In genomic region chr7:34826255-34826909, GRCm38 (mm10) we compare ENCODE assay signal across 12 mouse cellular contexts. TPM values are rescaled to one million over a fixed set of nuclear protein-coding genes. Genes with fewer than 3 reads are reported as not detected.
DNase-seq lines count a peak whose midpoint lies in the region; ATAC-seq lines count a peak whose summit lies in the region.
"Had no signal": no experiment of that assay in that cellular context is flagged by ENCODE, and none has a peak within 500 bp of the region (broad histone marks: within the 10 kb centered on the region; RNA-seq: fewer than 3 reads in every experiment).

No protein-coding gene starts in this region.

- intact Hi-C loops in heart, postnatal 25 days (cut with DNase I), result no loop called here

- ATAC-seq in forebrain, embryonic 11.5 days (replicated peaks; ENCODE audit: low FRiP score), result no peak
- ATAC-seq in forebrain, embryonic 14.5 days, result no peak
- ATAC-seq: hindbrain, embryonic 16.5 days; midbrain, embryonic 13.5 days had no signal

- WGBS in forebrain, embryonic 11.5 days, result 45% methylated on average over 3 of the region's 3 CpGs
- WGBS in forebrain, embryonic 10.5 days, result 40% methylated on average over 3 of the region's 3 CpGs
- WGBS in embryonic facial prominence, embryonic 10.5 days, result 33% methylated on average over 3 of the region's 3 CpGs
- WGBS in forebrain, embryonic 14.5 days, result 38% methylated on average over 3 of the region's 3 CpGs

- no peaks in the 10 kb centered on the region for H3K27me3 ChIP-seq in forebrain, embryonic 11.5 days (ENCODE audit: control insufficient read depth, insufficient read depth, low read length)
- H3K27me3 ChIP-seq in forebrain, embryonic 10.5 days (ENCODE audit: poor library complexity, severe bottlenecking), result no peaks in the 10 kb centered on the region; the same call in 1 of the 2 replicates
- H3K27me3 ChIP-seq in embryonic facial prominence, embryonic 10.5 days (replicated peaks; ENCODE audit: low read depth, poor library complexity, severe bottlenecking), result no peaks in the 10 kb centered on the region
- H3K27me3 ChIP-seq in forebrain, embryonic 14.5 days (replicated peaks; ENCODE audit: control insufficient read depth, insufficient read depth, low read length), result no peaks in the 10 kb centered on the region
- H3K27me3 ChIP-seq: midbrain, embryonic 13.5 days had no signal

- no peak overlapping the region for H3K4me2 ChIP-seq in forebrain, embryonic 11.5 days (ENCODE audit: low read depth, low read length, severe bottlenecking)
- no peak overlapping the region for H3K4me2 ChIP-seq in forebrain, embryonic 14.5 days (ENCODE audit: low read length)
- H3K4me2 ChIP-seq: midbrain, embryonic 13.5 days had no signal

- H3K9ac ChIP-seq in forebrain, embryonic 11.5 days (ENCODE audit: low read length), result no peak overlapping the region
- H3K9ac ChIP-seq in forebrain, embryonic 14.5 days (ENCODE audit: low read length), result no peak overlapping the region
- H3K9ac ChIP-seq: midbrain, embryonic 13.5 days had no signal

- H3K4me3 ChIP-seq in forebrain, embryonic 11.5 days (ENCODE audit: low read depth, low read length), result no peak overlapping the region
- H3K4me3 ChIP-seq in forebrain, embryonic 10.5 days, result no peak overlapping the region
- no peak overlapping the region for H3K4me3 ChIP-seq in embryonic facial prominence, embryonic 10.5 days
- H3K4me3 ChIP-seq in forebrain, embryonic 14.5 days (ENCODE audit: low read depth, low read length), result no peak overlapping the region
- H3K4me3 ChIP-seq: midbrain, embryonic 13.5 days had no signal

- H3K9me3 ChIP-seq in forebrain, embryonic 11.5 days (ENCODE audit: control insufficient read depth, low read length), result no peaks in the 10 kb centered on the region; the same call in 1 of the 2 replicates
- H3K9me3 ChIP-seq in forebrain, embryonic 10.5 days, result no peaks in the 10 kb centered on the region; the same call in 1 of the 2 replicates
- peaks cover 6% of the 10 kb centered on the region; the same call in 1 of the 2 replicates for H3K9me3 ChIP-seq in embryonic facial prominence, embryonic 10.5 days
- H3K9me3 ChIP-seq in forebrain, embryonic 14.5 days (replicated peaks; ENCODE audit: control insufficient read depth, low read length), result peaks cover 2% of the 10 kb centered on the region; the same call in 1 of the 2 replicates
- H3K9me3 ChIP-seq: midbrain, embryonic 13.5 days had no signal

- H3K36me3 ChIP-seq in forebrain, embryonic 11.5 days (ENCODE audit: control insufficient read depth, insufficient read depth, low read length), result no peaks in the 10 kb centered on the region
- no peaks in the 10 kb centered on the region for H3K36me3 ChIP-seq in forebrain, embryonic 10.5 days (replicated peaks)
- H3K36me3 ChIP-seq in embryonic facial prominence, embryonic 10.5 days (replicated peaks), result no peaks in the 10 kb centered on the region
- no peaks in the 10 kb centered on the region for H3K36me3 ChIP-seq in forebrain, embryonic 14.5 days (ENCODE audit: control insufficient read depth, insufficient read depth, low read length)
- H3K36me3 ChIP-seq: midbrain, embryonic 13.5 days had no signal

- DNase-seq in forebrain, embryonic 11.5 days (ENCODE audit: low spot score), result peak; percentile 59
- DNase-seq in forebrain, embryonic 10.5 days (ENCODE audit: extremely low spot score, low spot score), result no peak
- peak; percentile 15 for DNase-seq in lung, postnatal 36 days
- DNase-seq in lung, postnatal 14 days, result no peak
- DNase-seq in embryonic facial prominence, embryonic 10.5 days (ENCODE audit: low spot score), result peak; percentile 33
- peak; percentile 15 to 26 for DNase-seq in thymus, postnatal 36 days
- no peak for DNase-seq in heart, postnatal 25 days (ENCODE audit: low spot score)
- DNase-seq in forebrain, embryonic 14.5 days (ENCODE audit: low spot score), result no peak
- DNase-seq: cerebellum, adult 8-10 months; right cerebral cortex, adult 18-20 months had no signal

- H3K27ac ChIP-seq in forebrain, embryonic 11.5 days (ENCODE audit: low read depth, low read length), result no peak overlapping the region
- no peak overlapping the region for H3K27ac ChIP-seq in forebrain, embryonic 10.5 days
- no peak overlapping the region for H3K27ac ChIP-seq in embryonic facial prominence, embryonic 10.5 days (replicated peaks)
- no peak overlapping the region for H3K27ac ChIP-seq in forebrain, embryonic 14.5 days (ENCODE audit: low read depth, low read length)
- H3K27ac ChIP-seq: midbrain, embryonic 13.5 days had no signal

- H3K4me1 ChIP-seq in forebrain, embryonic 11.5 days (replicated peaks; ENCODE audit: control insufficient read depth, insufficient read depth, low read length), result no peaks in the 10 kb centered on the region
- no peaks in the 10 kb centered on the region for H3K4me1 ChIP-seq in forebrain, embryonic 10.5 days
- H3K4me1 ChIP-seq in embryonic facial prominence, embryonic 10.5 days, result no peaks in the 10 kb centered on the region
- no peaks in the 10 kb centered on the region for H3K4me1 ChIP-seq in forebrain, embryonic 14.5 days (ENCODE audit: control insufficient read depth, insufficient read depth, low read length)
- H3K4me1 ChIP-seq: midbrain, embryonic 13.5 days had no signal

RNA-seq across cellular contexts. Expression of gene Chst8, which starts 13.9 kb away (rescaled TPM):
- 11.4 and 12.0 TPM in 2 replicates for polyA plus RNA-seq in forebrain, embryonic 11.5 days (2014; fragmentation: Nextera tagmentation; extraction: Ambion mirVana)
- polyA plus RNA-seq in forebrain, embryonic 10.5 days (2016; fragmentation: Nextera tagmentation; extraction: Ambion mirVana), result 4.3 and 5.7 TPM in 2 replicates
- polyA plus RNA-seq in embryonic facial prominence, embryonic 10.5 days (2016; fragmentation: Nextera tagmentation; extraction: Ambion mirVana), result 5.8 and 7.6 TPM in 2 replicates
- under 1 TPM in 1 of 2 experiments, not detected in 1; 0.22 TPM for total RNA-seq in heart, postnatal 25 days (2021)
- 9.2 and 10.4 TPM in 2 replicates for polyA plus RNA-seq in forebrain, embryonic 14.5 days (2014; fragmentation: Nextera tagmentation; extraction: Ambion mirVana)

Comparison
In these comparisons a context has a peak if more than half of its experiments do, and no peak if none do; other contexts are left out.
1. DNase-seq: peak in forebrain, embryonic 11.5 days (single experiment), lung, postnatal 36 days (single experiment), embryonic facial prominence, embryonic 10.5 days (single experiment) and thymus, postnatal 36 days (2 of 2); none in forebrain, embryonic 10.5 days (single experiment), lung, postnatal 14 days (single experiment), heart, postnatal 25 days (single experiment) and forebrain, embryonic 14.5 days (single experiment).